ENCODE assay signal across 24 mouse cellular contexts in the genomic region with DNA sequence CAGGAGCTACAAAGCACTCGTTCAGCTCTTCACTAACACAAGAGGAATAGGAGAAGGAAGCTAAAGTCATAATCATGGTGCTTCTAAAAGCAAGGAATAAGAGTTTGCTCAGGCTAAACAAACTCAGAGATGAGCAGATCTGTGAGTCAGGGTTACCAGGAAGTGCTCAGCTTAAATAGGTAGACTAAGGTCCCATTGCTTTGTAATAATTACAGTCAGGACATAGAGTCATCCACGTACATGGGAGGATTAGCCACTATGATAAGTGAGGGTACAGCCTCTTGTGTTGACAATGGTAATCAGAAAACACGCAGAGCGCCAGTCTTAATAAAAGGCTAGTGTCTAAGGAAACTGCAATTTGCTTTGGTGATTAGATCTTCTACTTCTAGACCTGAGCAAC. TPM values are rescaled to one million over a fixed set of nuclear protein-coding genes. Genes with fewer than 3 reads are reported as not detected.
"Had no signal": no experiment of that assay in that cellular context is flagged by ENCODE, and none has a peak within 500 bp of the region (broad histone marks: within the 10 kb centered on the region; RNA-seq: fewer than 3 reads in every experiment).

No protein-coding gene starts in this region.

- ATAC-seq: hindbrain, postnatal 0 days had no signal

- H3K36me3 ChIP-seq: heart, embryonic 13.5 days; heart, embryonic 15.5 days; hindbrain, embryonic 13.5 days; hindbrain, embryonic 15.5 days; kidney, embryonic 15.5 days; limb, embryonic 10.5 days; limb, embryonic 12.5 days; liver, embryonic 13.5 days had no signal

- H3K9ac ChIP-seq: heart, embryonic 13.5 days; heart, embryonic 15.5 days; hindbrain, embryonic 13.5 days; hindbrain, embryonic 15.5 days; kidney, embryonic 15.5 days; limb, embryonic 12.5 days; liver, embryonic 13.5 days had no signal

- H3K27ac ChIP-seq: heart, adult 2 months; heart, embryonic 13.5 days; heart, embryonic 15.5 days; hindbrain, embryonic 13.5 days; hindbrain, embryonic 15.5 days; hindbrain, postnatal 0 days; kidney, embryonic 15.5 days; kidney, postnatal 0 days; left cerebral cortex, adult 2 months; limb, embryonic 10.5 days; limb, embryonic 12.5 days; liver, embryonic 13.5 days had no signal

- H3K4me2 ChIP-seq: heart, embryonic 11.5 days; heart, embryonic 13.5 days; heart, embryonic 15.5 days; hindbrain, embryonic 13.5 days; hindbrain, embryonic 15.5 days; kidney, embryonic 15.5 days; limb, embryonic 12.5 days; liver, embryonic 11.5 days; liver, embryonic 13.5 days had no signal

- DNase-seq: gastrocnemius, postnatal 14 days; gastrocnemius, postnatal 36 days; heart, adult 2 months; heart, postnatal 14 days; heart, postnatal 36 days; kidney, adult 18-20 months; kidney, adult 8-10 months; kidney, postnatal 14 days; kidney, postnatal 36 days; liver; liver, embryonic 13.5 days had no signal

- H3K4me1 ChIP-seq: liver, embryonic 13.5 days had no signal

- H3K4me3 ChIP-seq: heart, adult 2 months; heart, embryonic 13.5 days; heart, embryonic 15.5 days; hindbrain, embryonic 13.5 days; hindbrain, embryonic 15.5 days; kidney, embryonic 15.5 days; left cerebral cortex, adult 2 months; limb, embryonic 10.5 days; limb, embryonic 12.5 days; liver, embryonic 13.5 days had no signal

- H3K9me3 ChIP-seq: heart, embryonic 13.5 days; heart, embryonic 15.5 days; hindbrain, embryonic 13.5 days; hindbrain, embryonic 15.5 days; kidney, embryonic 15.5 days; limb, embryonic 10.5 days; limb, embryonic 12.5 days; liver, embryonic 13.5 days had no signal

RNA-seq across cellular contexts. Expression of a gene that starts 7.4 kb away (rescaled TPM):
- polyA plus RNA-seq: heart, adult 2 months; heart, embryonic 11.5 days; heart, embryonic 13.5 days; heart, embryonic 15.5 days; heart, postnatal 0 days; kidney, embryonic 15.5 days; limb, embryonic 10.5 days; limb, embryonic 12.5 days; liver, embryonic 11.5 days; liver, embryonic 13.5 days had no signal
